Mouse (Mus musculus): ENCODE data around the gene Ap5s1. TPM values are rescaled to one million over a fixed set of nuclear protein-coding genes. Genes with fewer than 3 reads are reported as not detected.
"Not testable (repeated sequence)": the region's sequence is repeated elsewhere in the genome, so short reads cannot be mapped to it uniquely, and the experiment has no call there.

Ap5s1 gene
- polyA plus RNA-seq, 1 experiment: 51.1 TPM

DNA sequence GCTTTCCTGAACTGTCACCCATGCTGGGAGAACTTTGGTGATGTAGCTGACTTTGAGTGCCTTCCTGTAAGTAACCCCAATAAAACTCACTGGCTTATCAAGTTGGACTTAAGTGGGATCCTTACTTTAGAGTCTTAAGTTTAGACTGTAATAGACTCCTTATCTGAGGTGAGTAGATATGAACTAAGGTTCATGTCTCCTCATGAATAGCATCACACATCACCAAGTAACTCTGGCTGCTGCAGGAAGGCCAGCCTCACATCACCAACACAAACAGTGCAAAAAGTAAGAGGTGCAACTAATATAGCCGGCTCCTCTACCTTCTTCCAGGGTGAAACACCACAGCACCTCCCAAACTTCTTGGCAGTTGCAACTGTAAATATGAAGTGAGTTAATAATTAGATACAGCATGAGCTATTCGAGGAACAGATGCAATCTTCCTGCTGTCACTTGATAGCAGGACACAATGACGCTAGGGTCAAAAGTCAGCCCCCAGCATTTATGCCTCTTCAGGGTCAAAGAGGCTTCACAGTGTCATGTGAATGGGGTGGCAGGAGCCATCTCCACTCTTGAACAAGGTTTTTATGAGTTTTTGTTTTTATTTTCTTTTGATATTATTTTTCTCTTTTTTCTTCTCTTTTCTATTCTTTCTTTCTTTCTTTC lies 15.1 kb downstream of the Ap5s1 start:
- DNase-seq (ENCODE audit: low read depth): no peak

DNA sequence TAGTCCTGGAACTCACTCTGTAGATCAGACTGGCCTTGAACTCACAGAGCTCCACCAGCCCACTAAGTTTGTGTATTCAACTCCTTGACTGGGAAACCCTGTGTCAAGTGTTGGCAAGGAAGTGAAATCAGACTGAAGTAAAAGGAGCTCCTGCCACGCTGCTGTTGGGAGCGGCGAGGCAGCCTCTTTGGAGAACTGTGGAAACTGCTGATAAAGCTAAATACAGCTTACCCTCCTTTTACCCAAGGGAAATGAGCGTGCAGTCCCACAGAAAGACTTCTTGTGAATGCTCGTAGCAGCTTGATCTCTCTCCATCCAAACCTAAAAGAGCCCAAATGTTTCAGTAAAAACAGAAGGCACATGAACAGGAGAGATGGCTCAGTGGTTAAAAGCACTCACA lies 15.7 kb downstream of the Ap5s1 start:
- DNase-seq (ENCODE audit: low read depth): no peak

- DNase-seq (ENCODE audit: low read depth): no peak
Observed at GRCm38 (mm10) chr2:131223569-131223968, 16.7 kb downstream of the Ap5s1 start.

GRCm38 (mm10) chr2:131225178-131225577 lies 18.3 kb downstream of the Ap5s1 start:
- DNase-seq (ENCODE audit: low read depth): no peak

- DNase-seq (ENCODE audit: low read depth): not testable (repeated sequence)
Observed at GRCm38 (mm10) chr2:131226669-131227068, 19.8 kb downstream of the Ap5s1 start.

DNA sequence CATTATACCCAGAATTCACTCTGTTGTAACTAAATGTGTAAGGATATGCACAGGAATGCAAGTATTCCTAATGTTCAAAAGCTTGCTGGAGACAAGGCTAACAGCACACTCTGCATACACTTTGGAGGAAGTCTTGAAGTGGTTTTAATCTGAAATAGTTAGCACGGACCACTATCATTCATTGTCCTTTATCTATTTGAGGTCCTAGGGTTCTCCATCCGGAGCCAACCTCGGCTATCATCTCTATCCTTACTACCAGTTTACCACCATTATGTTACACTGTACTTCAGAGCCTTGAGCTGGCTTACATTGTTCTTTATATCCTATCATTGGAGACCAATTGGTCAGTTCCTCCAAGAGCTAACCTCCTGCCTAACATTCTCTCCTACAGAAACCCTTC lies 20.4 kb downstream of the Ap5s1 start:
- DNase-seq (ENCODE audit: low read depth): no peak

DNA sequence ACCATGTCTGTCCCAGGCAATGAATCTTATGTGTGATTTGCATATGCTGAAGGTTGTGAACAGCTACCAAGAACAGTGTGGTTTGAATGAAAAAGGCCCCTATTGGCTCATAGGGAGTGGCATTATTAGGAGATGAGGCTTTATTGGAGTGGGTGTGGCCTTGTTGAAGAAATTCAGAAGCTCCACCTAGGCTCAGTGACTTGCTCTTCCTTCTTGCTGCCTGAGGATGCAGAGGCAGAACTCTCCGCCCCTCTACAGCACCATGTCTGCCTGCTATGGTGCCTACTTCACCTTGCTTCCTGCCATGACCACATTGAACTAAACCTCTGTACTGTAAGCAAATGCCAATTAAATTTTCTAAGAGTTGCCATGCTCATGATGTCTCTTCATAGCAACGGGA lies 25.7 kb downstream of the Ap5s1 start:
- no peak for DNase-seq (ENCODE audit: low read depth)

DNA sequence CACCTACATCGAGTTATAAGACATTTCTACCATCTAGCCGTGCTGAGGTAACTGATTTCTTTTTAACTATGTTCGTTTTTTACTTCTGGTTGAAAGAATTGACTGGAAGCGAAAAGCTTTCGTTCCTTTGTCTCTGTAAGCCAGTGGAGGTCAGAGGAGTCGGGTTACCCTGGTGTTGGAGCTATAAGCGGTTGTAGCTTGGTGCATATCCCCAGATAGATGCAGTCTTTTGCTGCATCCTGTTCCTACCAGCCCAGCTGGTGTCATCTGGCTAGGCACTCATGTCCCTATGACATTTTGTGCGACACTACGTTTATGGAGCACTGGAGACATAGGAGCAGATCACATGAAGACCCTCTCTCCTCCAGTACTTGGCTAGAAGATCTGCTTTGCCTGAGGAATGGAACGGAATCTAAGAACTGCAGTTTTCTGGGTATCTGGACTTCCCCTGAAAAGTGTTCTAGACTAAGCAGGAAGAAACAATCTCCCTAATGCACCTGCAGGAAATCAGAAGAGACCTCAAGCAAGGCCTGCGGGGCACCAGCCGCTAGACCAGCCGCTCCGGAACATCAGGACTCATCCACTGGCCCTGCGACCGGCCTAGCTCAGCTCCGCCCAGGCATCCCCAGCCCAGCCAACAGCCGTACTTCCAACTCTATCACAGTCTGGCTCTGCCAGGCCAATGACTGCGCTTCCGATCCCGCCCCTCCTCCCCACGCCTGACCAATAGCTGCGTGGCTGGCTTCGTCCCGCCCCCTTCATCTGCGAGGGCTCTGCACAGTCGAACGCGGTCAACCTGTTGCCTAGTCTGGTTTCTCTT lies 26.6 kb downstream of the Ap5s1 start, which contains the start of gene Mavs:
TSS of gene Mavs (plus strand) at position 757 of the 820 bp plus-strand sequence.
- peak; percentile 71 for DNase-seq (ENCODE audit: low read depth)

DNA sequence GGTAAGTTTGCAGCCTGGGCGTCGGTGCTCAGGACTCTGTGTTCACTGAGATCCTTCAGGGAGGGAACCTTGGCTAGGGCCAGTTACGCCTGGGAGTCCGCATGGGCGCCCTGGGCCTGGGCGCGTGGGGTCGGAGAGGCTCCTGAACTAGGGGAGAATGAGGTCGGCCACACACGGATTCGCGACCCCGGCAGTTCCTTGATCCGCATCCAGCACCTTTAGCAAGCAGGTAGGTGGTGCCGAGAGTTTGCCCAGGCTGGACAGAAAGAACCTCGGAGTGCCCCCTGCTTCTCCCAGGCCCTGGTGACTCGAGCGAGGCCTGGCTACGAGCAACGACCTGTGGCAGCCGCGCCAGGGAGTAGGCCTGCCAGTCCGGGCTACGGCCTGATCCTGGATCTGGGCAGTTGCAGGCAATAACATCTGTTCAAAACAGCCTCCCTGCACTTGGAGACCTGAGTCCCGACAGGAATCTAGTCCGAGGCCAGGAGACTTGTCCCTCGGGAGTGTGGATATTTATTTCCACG lies 27.3 kb downstream of the Ap5s1 start:
- no peak for DNase-seq (ENCODE audit: low read depth)

- DNase-seq (ENCODE audit: low read depth): no peak
Observed at GRCm38 (mm10) chr2:131234970-131235635, 28.2 kb downstream of the Ap5s1 start.

DNA sequence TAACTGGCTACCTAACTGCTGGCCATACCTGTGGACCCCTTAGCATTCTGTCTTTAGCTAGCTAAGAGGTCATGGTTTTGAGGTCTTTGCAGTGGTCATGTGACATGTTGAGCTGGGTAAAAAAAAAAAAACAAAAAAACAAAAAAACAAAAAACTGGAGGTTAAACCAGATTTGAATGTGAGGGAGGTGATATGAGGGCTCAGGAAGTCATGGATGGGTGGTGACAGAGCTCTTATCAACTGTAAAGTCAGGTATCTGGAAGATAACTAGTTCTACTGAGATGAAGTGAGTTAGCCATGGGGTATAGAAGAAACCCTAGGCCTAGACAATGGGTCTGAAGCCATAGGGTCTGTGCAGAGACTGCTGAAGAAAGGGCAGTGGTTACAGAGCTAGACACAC lies 35.3 kb downstream of the Ap5s1 start:
- DNase-seq (ENCODE audit: low read depth): no peak

- no peak for DNase-seq (ENCODE audit: low read depth)
Observed at GRCm38 (mm10) chr2:131242929-131243328, 36.1 kb downstream of the Ap5s1 start.

DNA sequence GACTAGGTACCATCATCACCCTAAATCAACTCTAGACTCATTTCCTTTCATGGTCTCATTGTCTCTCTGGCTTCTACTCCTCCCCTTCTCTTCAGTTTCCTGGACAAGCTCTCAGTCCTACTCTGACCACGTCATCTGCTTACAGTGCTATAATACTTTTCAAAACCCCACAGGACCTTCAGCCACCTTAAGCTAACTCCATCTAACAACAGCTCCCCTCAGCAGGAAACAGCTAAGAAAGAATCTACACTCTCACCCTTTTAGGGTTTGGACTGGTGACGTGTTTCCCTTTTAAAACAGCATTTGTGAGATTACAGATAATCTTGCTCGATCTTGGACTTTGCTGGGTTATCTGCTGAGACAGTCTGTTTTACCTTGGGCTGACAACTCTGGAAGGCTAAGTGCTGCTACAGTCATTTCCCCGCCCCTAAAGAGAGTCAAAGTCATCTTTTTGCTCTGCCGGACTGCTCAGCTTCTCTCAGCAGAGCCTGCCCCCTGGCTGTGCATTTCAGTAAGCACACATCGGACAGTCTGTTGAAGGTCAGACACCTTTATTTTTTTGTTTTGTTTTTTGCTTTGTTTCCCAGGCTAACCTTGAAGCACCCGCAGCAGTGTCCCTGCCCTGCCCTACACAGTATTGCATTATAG lies 46.9 kb downstream of the Ap5s1 start:
- no peak for DNase-seq (ENCODE audit: low read depth)

DNA sequence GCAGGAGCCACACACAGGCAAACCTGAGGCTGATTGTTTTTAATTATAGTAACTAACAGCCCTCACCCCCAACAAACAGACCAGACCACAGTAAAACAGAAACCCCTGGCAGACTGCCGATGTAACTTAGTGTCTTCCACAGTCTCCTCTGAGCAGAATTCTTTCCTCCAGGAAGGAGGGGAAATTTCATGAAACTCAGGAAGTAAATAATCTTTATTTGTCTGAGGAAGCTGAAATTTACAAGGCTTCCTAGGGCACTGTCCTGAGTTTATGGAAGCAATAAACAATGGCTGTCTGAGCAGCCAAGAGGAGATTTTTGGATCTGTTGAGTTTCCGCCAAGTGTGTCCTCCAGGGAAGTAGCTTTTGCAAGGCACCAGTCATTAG lies 47.4 kb downstream of the Ap5s1 start:
- no peak for DNase-seq (ENCODE audit: low read depth)

- DNase-seq (ENCODE audit: low read depth): no peak
Observed at GRCm38 (mm10) chr2:131255738-131256137, 48.9 kb downstream of the Ap5s1 start.

- DNase-seq (ENCODE audit: low read depth): no peak
Observed at GRCm38 (mm10) chr2:131258693-131259092, 51.8 kb downstream of the Ap5s1 start.

DNA sequence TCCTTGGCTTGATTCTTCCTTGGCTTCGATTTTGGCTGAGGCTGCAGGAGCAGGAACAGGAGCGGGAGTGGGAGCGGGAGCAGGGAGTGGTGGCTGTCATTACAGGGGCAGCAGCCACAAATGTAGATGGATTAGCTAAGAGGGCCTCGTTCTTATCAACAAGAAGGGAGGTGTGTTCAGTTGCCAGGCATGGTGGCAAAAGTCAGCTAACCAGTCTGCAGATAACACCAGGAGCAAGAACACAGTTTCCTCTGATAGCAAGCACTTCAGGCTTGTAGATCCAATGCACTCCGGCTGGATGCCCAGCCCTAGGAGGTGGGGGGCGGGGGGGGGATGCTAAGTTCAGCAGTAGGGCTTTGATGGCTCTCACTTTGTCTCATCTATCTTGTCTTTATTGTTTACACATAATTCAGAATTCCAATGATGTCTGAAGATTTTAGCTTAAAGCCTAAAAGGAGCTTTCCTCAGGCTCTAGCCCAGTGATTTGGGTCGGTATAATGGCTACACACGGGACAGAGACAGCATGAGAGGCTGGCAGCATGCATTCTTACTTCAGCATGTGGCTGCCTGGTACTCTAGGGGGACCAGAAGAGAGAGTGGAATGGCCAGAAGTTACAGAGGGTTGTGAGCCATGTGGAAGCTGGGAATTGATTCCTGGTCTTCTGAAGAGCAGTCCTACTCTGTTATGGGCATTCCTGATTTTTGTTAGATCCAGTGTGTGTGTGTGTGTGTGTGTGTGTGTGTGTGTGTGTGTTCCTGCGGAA lies 53.8 kb downstream of the Ap5s1 start:
- DNase-seq (ENCODE audit: low read depth): no peak

DNA sequence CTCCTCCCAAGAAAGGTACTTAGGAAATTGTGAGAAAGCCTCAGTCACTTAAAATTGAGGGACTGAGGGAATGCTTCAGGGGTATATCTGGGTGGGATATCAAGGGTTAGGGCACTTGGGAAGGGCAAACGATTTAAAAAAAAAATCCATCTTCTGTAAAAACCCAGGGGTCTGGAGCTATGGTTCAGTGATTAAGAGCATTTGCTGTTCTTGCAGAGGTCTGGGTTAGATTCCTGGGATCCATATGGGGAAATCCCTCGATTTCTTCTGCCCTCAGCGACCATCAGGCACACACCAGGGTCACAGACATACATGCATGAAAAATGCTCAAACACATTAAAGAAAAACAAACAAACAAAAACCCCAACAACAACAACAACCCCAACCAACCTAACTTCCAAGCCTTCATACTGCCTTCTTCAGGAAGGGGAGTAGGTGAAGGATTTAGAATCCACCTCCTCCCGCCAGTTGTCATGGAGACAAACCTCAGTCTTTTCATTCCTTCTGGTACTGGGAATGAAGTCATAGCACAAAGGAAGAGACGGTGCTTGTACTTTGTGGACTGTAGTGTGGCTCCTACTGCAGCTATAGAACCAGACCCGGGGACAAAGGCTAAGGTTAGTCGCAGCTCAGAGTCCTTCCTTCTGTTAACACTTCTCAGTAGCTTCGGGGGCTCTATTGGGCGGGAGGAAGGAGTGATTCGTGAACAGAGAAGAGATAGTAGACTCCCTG lies 54.8 kb downstream of the Ap5s1 start:
- no peak for DNase-seq (ENCODE audit: low read depth)

DNA sequence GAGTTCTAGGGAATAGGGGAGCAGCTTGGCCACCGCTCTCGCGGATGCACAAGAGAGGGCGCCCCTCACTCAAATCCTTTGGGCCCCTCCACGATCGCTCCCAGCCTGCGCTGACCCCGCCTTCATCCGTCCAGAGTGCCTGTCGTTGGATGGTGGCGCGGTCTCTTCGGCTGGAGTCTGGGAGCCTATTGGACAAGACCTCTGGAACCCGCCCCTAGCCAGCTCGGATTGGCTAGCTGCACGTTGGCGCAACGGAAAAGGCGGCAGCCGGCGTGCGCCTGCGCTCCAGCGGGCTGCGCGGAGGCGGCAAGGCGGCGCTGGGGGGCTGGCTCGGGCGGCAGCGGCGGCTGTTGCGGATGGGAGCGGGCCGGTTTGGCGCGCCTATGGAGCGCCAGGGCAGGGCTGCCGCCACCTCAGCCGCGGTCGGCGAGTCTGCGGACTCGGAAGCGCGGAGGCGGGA lies 55.4 kb downstream of the Ap5s1 start, which contains the start of gene Pank2:
TSS of gene Pank2 (plus strand) at position 283 of the 460 bp plus-strand sequence.
- peak; percentile 67 for DNase-seq (ENCODE audit: low read depth)
